Mouse (Mus musculus) brain, embryonic 14.5 days (tissue): ENCODE data around the gene Rho.

Experiments
- CTCF ChIP-seq: fragments of 200-500 bp; IDR thresholded peaks from 2 replicates; pipeline ENCODE4 v1.5.1; 2012; ENCODE audit warnings: inconsistent platforms, mild to moderate bottlenecking, moderate library complexity, borderline replicate concordance; ENCODE audit not compliant: insufficient read depth, insufficient read length; ENCODE audit errors: extremely low read depth
- POLR2A ChIP-seq: fragments of 200-500 bp; IDR thresholded peaks from 2 replicates; pipeline ENCODE4 v1.6.1; 2012; ENCODE audit warnings: mild to moderate bottlenecking, inconsistent platforms, borderline replicate concordance; ENCODE audit not compliant: poor library complexity, insufficient read depth, insufficient read length, severe bottlenecking; ENCODE audit errors: extremely low read depth

DNA sequence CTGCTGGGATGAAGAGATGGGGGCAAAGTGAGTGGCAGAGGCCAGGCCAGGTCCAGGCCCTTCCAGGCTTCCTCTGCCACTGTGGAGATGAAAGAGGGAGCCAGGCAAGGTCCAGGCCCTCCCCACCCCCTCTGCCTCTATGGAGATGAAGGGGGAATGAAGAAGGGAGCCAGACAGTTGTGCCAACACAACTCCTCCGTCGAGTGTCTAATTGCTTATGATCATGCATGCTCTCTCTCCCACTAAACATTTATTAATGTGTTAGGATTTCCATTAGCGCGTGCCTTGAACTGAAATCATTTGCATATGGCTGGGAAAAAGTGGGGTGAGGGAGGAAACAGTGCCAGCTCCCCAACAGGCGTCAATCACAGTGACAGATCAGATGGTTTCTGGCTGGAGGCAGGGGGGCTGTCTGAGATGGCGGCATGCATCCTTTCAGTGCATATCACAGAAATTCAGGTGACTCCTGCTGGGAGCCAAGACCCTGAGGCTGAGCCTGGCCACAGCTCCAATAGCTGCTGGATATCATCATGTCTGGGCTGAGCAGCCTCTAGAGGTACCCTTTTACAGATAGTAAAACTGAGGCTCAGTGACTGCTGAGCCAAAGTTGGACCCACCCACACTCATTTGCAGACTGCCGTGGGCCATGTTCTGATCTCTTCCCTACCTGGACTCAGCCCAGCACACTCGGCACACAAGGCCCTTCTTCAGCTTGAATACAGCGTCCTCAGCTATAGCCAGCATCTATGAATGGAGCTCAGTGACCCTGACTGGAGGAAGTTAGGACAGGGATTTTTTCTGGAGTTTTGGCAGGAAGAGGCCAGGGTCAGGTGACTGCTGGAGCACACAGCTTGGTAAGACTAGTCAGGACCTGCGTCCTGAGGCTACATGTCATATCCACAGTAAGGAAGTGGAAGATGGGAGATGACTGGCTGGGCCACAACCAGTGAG lies 4.0 kb upstream of the Rho start:
- TF ChIP-seq POLR2A (no peak), CTCF (no peak)
